Mouse (Mus musculus) hindbrain, embryonic 13.5 days (tissue): ENCODE measurements around the gene Ankrd33. TPM values are rescaled to one million over a fixed set of nuclear protein-coding genes. Genes with fewer than 3 reads are reported as not detected.

Experiments
- ATAC-seq: fragments of 200-750 bp; cut with Nextera tagmentation; 2 replicates; pipeline ENCODE4 v1.8.0; 2017; ENCODE audit warnings: moderate TSS enrichment; ENCODE audit not compliant: low FRiP score
- H3K27ac ChIP-seq: fragments of 300-500 bp; sonication (generic); 2 replicates; pipeline ENCODE4 v1.5.1; 2015; ENCODE audit warnings: inconsistent platforms, mild to moderate bottlenecking, moderate library complexity
- H3K27me3 ChIP-seq: fragments of 300-500 bp; sonication (generic); 2 replicates; pipeline ENCODE4 v1.6.1; 2015; ENCODE audit warnings: mild to moderate bottlenecking, inconsistent platforms
- H3K36me3 ChIP-seq: fragments of 300-500 bp; sonication (generic); 2 replicates; pipeline ENCODE4 v1.6.1; 2015; ENCODE audit warnings: mild to moderate bottlenecking, inconsistent platforms
- H3K4me1 ChIP-seq: fragments of 300-500 bp; sonication (generic); replicated peaks from 2 replicates; pipeline ENCODE4 v1.6.1; 2015; ENCODE audit warnings: inconsistent platforms
- H3K4me2 ChIP-seq: fragments of 300-500 bp; sonication (generic); 2 replicates; pipeline ENCODE4 v1.6.1; 2015; ENCODE audit warnings: inconsistent platforms, mild to moderate bottlenecking, moderate library complexity
- H3K4me3 ChIP-seq: fragments of 300-500 bp; sonication (generic); 2 replicates; pipeline ENCODE4 v1.5.1; 2015; ENCODE audit warnings: mild to moderate bottlenecking, inconsistent platforms
- H3K9ac ChIP-seq: fragments of 300-500 bp; sonication (generic); 2 replicates; pipeline ENCODE4 v1.6.1; 2015; ENCODE audit warnings: mild to moderate bottlenecking, inconsistent platforms
- H3K9me3 ChIP-seq: fragments of 300-500 bp; sonication (generic); 2 replicates; pipeline ENCODE4 v1.6.1; 2016; ENCODE audit warnings: inconsistent platforms
- WGBS: fragments of 180-500 bp; shearing (Covaris S2); methylation state at CpG from one replicate; pipeline ENCODE4 v1.1.7; 2015; 5-methylcytosine and 5-hydroxymethylcytosine counted together
- polyA plus RNA-seq: library from polyadenylated mRNA; unstranded; fragments of >200 nt; fragmentation: Nextera tagmentation; extraction: Ambion mirVana; gene quantifications from 2 replicates; pipeline ENCODE4 v1.2.1, GENCODE M21; 2015

Ankrd33 gene
- polyA plus RNA-seq, 1 experiment from 2014 or later = not detected

DNA sequence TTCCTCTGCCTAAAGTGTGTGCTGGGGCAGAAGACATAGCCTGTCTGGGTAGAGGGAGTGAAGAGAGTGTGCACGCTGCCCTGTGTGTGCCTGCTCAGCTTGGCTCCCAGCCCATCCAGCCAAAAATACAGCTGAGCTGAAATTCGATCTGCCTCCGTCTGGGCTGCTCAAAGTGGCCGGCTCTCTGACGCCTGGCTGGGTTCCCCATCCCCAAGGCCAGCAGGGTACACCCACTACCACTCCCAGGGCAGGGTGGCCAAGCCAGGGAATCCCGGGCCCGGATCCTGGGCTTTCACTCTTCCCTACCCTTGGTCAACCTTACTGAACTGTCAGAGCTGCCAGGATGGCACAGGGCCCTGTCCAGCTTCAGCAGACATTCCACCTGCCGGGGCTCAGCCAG lies 27.9 kb downstream of the Ankrd33 start:
- peaks cover 57% of the 10 kb centered on the region for H3K4me1 ChIP-seq
- ATAC-seq = no peak
- H3K36me3 ChIP-seq = no peaks in the 10 kb centered on the region
- H3K27ac ChIP-seq = no peak overlapping the region
- no peak overlapping the region for H3K9ac ChIP-seq
- H3K9me3 ChIP-seq = no peaks in the 10 kb centered on the region
- H3K4me3 ChIP-seq = no peak overlapping the region
- WGBS = 20% methylated on average over 8 of the region's 8 CpGs
- H3K4me2 ChIP-seq = no peak overlapping the region
- H3K27me3 ChIP-seq = 0 out of 2 replicates have a peak, but pooled peaks cover 18% of the 10 kb centered on the region

DNA sequence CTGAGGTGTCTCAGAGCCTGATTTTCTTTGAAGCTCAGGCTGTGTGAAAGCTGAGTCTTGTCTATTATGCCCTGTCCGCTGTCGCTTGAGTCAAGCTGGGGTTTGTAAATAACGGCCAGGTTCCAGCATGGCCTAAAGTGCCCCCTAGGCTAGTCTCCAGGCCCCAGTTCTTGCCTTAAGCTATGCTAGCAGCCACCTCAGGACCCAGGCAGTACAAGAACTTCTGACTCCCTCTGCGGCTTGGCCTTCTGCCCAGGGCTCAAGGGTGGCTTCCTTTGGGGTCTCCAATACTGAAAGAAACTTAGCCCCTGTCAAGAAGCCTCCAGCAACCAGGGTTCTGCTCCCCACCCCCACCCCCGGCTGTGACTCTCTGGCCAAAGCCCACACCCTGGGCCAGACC lies 28.6 kb downstream of the Ankrd33 start:
- Histone ChIP-seq H3K4me1 (peaks cover 55% of the 10 kb centered on the region), H3K27me3 (0 out of 2 replicates have a peak, but pooled peaks cover 18% of the 10 kb centered on the region), H3K9me3 (no peaks in the 10 kb centered on the region), H3K4me3 (no peak overlapping the region), H3K9ac (no peak overlapping the region), H3K36me3 (no peaks in the 10 kb centered on the region), H3K27ac (no peak overlapping the region), H3K4me2 (no peak overlapping the region)
- 91% methylated on average over 5 of the region's 5 CpGs for WGBS
- no peak for ATAC-seq

DNA sequence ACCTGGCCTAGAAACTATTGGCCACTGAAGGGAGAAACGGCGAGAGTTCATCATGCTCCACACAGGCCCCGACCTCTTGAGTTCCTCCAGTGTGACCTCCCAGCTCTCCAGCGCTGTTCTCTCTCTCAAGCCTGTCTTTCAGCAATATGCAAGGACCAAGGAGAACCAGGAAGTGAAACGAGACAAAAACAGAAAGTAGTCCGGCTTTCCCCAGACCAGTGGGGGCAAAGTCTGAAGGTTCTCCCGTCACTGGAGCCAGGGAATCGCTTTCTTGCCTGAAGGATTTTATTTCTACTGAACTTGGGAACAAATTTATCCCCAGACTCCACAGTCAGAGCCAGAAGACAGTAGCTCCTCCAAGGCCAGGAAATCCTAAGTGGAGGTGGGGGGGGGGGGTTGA lies 29.2 kb downstream of the Ankrd33 start:
- H3K9ac ChIP-seq = no peak overlapping the region
- no peaks in the 10 kb centered on the region for H3K36me3 ChIP-seq
- H3K9me3 ChIP-seq = no peaks in the 10 kb centered on the region
- WGBS = 87% methylated on average over 8 of the region's 8 CpGs
- ATAC-seq = no peak
- peaks cover 49% of the 10 kb centered on the region for H3K4me1 ChIP-seq
- H3K27me3 ChIP-seq = 0 out of 2 replicates have a peak, but pooled peaks cover 18% of the 10 kb centered on the region
- H3K4me3 ChIP-seq = no peak overlapping the region
- H3K27ac ChIP-seq = no peak overlapping the region
- H3K4me2 ChIP-seq = no peak overlapping the region

DNA sequence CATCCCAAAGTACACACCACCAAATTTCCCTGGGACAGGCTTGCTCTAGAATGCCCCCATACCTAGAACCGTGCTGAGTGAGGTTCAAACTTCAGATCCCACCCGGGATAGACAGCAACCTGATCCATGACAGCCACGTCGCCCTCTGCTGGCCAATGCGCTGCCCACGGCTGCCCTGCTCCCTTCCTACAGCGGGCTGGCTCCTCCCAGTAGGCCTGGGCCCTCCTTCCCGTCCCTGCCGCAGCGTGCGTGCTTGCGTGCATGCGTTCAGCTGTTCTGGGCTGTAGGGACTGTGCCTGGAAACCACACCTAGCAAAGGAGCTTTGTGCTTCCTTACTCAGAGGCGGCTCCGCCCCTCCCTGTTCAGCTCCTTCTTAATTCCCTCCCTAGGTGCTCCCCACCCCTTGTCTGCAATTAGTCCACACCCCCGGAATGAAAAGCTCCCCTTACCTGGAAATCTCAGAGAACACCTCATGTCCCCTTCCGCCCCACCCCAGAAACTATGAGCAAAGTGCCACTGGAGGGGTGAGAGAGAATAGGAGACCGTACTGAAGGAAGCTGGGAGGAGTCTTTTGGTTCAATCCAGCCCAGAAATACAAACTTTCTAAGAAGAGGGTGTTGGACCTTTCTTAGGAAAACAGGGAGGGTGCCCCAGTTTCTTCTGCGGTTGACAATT lies 30.0 kb downstream of the Ankrd33 start:
- peak overlapping the region; percentile 17; the same call in 1 of the 2 replicates for H3K4me3 ChIP-seq
- H3K27me3 ChIP-seq = 0 out of 2 replicates have a peak, but pooled peaks cover 18% of the 10 kb centered on the region
- H3K36me3 ChIP-seq = no peaks in the 10 kb centered on the region
- peak; percentile 90 for ATAC-seq
- H3K4me1 ChIP-seq = peaks cover 41% of the 10 kb centered on the region
- 10% methylated on average over 19 of the region's 19 CpGs for WGBS
- peak overlapping the region; percentile 16; the same call in 1 of the 2 replicates for H3K9ac ChIP-seq
- H3K9me3 ChIP-seq = no peaks in the 10 kb centered on the region
- H3K27ac ChIP-seq = 0 out of 2 replicates have a peak overlapping the region, but pooled peaks have one; percentile 44
- peak overlapping the region; percentile 40 for H3K4me2 ChIP-seq

DNA sequence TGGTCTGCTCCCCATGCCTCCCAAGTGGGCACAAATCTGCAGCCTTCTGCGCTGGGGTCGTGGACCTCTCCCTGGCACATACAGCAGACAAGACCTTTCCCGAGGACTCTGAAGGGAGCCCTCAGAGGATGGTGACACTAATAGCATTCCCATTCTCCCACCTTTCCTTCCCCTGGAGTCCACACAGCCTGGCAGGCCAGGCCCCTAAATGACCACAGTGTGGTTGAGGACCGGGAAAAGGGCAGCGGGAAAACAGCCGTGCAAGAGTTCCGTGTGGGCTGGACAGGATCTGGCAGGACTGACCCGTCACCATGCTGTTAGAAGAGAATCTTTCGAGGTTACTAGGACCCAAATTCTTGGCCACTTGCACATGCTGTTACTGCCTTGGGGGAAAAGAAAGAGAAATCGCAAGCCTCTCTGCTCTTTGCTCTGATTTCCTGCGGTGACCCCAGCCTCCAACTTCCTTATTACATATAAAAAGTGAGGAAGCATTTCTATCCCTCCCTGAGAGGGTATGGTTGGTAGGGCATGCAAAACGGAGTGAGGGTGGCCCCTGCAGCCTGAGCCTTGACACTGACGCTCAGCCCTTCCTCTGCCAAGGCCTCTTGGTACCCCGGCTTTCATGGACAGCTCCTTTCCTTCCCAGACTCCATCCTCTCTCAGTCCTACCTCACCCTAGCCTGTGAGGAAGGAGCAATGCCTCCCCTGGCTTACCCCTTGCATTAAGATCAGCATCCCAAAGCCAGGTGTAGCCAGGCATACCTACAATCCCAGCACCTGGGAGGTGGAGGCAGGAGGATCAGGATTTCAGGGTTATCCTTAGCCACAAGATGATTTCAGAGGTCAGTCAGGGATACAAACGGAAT lies 30.8 kb downstream of the Ankrd33 start:
- H3K4me3 ChIP-seq = no peak overlapping the region
- H3K36me3 ChIP-seq = no peaks in the 10 kb centered on the region
- no peak for ATAC-seq
- peaks cover 37% of the 10 kb centered on the region for H3K4me1 ChIP-seq
- 73% methylated on average over 15 of the region's 15 CpGs for WGBS
- H3K4me2 ChIP-seq = peak overlapping the region; percentile 40; the same call in 1 of the 2 replicates
- 0 out of 2 replicates have a peak, but pooled peaks cover 18% of the 10 kb centered on the region for H3K27me3 ChIP-seq
- H3K9ac ChIP-seq = peak overlapping the region; percentile 16; the same call in 1 of the 2 replicates
- H3K9me3 ChIP-seq = no peaks in the 10 kb centered on the region
- 0 out of 2 replicates have a peak overlapping the region, but pooled peaks have one; percentile 44 for H3K27ac ChIP-seq

DNA sequence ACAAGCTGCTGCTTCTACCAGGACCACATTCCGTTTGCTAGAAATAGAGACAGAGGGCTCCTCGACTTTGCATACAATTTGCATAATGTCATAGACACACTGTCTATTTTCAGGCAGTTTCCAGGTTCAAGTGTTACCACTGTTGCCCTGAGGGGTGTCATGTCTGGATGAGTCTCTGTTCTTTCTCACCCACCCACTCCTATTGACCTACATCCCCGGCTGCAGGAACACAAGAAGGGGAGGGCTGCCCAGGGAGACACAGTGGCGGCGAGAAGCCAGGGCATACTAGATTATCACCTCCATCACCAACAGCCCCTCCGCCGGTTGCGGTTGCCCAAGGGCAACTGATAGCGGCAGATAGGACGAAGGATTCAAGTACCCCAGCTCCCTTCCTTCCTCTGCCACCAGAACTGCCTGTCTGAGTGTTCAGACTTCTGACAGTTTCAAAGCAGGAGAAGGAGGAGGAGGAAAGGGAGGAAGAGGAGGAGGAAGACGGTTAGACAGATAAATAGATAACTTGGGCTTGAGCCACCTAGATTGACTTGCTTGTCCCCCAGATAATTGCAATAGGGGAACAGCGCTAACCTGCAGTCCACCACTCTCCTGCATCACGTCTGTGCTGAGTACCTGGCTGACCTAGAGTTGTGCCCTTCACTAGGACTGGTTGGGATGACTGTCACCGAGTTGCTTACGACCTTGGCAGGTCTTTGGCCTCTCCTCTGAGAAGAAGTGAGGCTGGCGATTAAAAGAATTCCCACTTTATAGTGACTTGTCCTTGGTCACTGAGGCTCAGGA lies 31.8 kb downstream of the Ankrd33 start:
- Histone ChIP-seq H3K27ac (no peak overlapping the region), H3K9me3 (no peaks in the 10 kb centered on the region)

DNA sequence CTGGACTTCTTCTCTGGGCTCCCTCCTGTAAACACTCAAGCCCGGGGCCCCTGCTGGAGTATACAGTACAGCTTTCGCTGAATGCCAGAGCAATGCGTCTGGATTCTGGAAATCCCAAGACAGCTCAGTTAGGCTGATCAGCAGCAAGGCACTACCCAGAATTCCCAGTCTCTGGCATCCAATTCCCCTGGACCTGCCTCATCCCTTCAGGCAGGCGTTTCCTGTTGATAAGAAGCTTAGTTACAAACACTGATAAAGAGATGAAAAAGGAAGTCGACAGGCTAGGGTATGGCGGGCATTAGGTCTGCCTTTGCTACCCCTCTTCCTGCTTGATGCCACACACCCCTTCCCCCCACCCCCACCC lies 32.3 kb downstream of the Ankrd33 start:
- Histone ChIP-seq H3K4me1 (peaks cover 33% of the 10 kb centered on the region), H3K27ac (no peak overlapping the region), H3K9me3 (no peaks in the 10 kb centered on the region), H3K4me2 (no peak overlapping the region), H3K9ac (no peak overlapping the region; the same call in 1 of the 2 replicates), H3K36me3 (no peaks in the 10 kb centered on the region), H3K4me3 (no peak overlapping the region), H3K27me3 (0 out of 2 replicates have a peak, but pooled peaks cover 14% of the 10 kb centered on the region)
- no peak for ATAC-seq
- WGBS = 61% methylated on average over 6 of the region's 6 CpGs

More for the DNA sequence above, 31.8 kb downstream of the Ankrd33 start:
- peaks cover 37% of the 10 kb centered on the region for H3K4me1 ChIP-seq
- no peak overlapping the region for H3K4me3 ChIP-seq
- no peaks in the 10 kb centered on the region for H3K36me3 ChIP-seq
- 0 out of 2 replicates have a peak, but pooled peaks cover 18% of the 10 kb centered on the region for H3K27me3 ChIP-seq
- no peak overlapping the region for H3K4me2 ChIP-seq
- peak overlapping the region; percentile 29; the same call in 1 of the 2 replicates for H3K9ac ChIP-seq
- ATAC-seq = no peak
- 76% methylated on average over 16 of the region's 16 CpGs for WGBS

DNA sequence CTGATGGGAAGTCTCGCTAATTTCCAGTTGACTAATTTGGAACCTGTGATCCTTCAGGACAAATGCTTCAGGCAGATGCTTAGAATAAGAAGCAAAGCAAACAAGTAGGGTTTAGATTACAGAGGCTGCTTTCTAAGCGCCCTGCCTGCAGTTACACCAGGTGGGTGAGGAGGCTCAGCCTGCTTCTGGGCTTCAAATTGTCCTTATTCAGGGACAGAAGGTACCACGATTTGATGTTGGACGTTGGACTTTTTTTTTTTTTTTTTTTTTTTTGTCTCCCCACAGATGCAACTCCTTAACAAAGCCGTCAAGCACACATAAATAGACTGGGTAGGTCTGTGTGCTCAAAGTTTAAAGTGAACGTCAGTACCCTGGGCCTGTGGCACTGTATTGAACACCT lies 33.0 kb downstream of the Ankrd33 start:
- Histone ChIP-seq H3K4me1 (peaks cover 26% of the 10 kb centered on the region), H3K9me3 (no peaks in the 10 kb centered on the region), H3K27ac (no peak overlapping the region), H3K4me2 (no peak overlapping the region), H3K27me3 (0 out of 2 replicates have a peak, but pooled peaks cover 10% of the 10 kb centered on the region), H3K4me3 (no peak overlapping the region), H3K9ac (no peak overlapping the region), H3K36me3 (no peaks in the 10 kb centered on the region)
- WGBS = 81% methylated on average over 6 of the region's 6 CpGs
- ATAC-seq = no peak

DNA sequence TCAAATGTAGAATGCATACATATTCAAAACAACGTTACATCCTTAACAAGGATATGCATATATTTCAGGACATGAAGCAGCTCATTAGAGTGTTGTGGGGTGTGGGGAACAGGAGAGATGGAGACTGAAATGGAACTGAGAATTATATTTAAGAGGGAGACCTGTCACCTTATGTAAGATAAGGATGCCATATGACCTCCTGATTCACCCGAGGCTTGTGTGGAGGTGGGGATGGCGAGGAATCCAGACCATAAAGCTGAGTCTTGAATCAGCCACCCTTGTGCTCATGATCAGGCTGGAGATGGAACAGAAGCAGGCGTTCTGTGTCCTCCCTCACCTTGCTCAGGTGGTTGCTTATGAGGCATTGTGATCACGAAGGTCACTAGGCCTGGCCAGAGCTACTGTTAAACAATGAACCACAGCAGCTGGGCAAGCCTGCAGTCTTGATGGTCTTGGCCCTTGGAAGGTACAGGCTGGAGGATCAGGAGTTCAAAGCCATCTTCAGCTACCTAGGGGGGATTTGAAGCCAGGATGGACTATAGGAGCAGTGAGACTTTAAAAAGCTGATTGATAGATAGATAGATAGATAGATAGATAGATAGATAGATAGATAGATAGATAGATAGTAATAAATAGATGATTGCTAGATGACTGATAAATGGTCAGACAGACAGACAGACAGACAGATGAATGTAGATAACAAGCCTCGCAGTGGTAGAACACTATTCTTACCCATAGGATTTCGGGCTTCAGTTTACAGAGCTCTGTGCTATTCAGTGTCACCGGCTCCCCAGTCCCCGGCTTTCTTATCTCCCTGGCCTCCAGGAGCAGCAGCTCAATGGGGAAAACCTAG lies 36.1 kb downstream of the Ankrd33 start:
- H3K4me3 ChIP-seq = no peak overlapping the region
- H3K9me3 ChIP-seq = peaks cover 4% of the 10 kb centered on the region; the same call in 1 of the 2 replicates
- H3K4me1 ChIP-seq = peaks cover 10% of the 10 kb centered on the region
- ATAC-seq = no peak
- WGBS = 79% methylated on average over 9 of the region's 9 CpGs
- 0 out of 2 replicates have a peak overlapping the region, but pooled peaks have one; percentile 9 for H3K9ac ChIP-seq
- H3K27me3 ChIP-seq = 0 out of 2 replicates have a peak, but pooled peaks cover 2% of the 10 kb centered on the region
- H3K4me2 ChIP-seq = no peak overlapping the region
- no peaks in the 10 kb centered on the region for H3K36me3 ChIP-seq
- no peak overlapping the region for H3K27ac ChIP-seq

DNA sequence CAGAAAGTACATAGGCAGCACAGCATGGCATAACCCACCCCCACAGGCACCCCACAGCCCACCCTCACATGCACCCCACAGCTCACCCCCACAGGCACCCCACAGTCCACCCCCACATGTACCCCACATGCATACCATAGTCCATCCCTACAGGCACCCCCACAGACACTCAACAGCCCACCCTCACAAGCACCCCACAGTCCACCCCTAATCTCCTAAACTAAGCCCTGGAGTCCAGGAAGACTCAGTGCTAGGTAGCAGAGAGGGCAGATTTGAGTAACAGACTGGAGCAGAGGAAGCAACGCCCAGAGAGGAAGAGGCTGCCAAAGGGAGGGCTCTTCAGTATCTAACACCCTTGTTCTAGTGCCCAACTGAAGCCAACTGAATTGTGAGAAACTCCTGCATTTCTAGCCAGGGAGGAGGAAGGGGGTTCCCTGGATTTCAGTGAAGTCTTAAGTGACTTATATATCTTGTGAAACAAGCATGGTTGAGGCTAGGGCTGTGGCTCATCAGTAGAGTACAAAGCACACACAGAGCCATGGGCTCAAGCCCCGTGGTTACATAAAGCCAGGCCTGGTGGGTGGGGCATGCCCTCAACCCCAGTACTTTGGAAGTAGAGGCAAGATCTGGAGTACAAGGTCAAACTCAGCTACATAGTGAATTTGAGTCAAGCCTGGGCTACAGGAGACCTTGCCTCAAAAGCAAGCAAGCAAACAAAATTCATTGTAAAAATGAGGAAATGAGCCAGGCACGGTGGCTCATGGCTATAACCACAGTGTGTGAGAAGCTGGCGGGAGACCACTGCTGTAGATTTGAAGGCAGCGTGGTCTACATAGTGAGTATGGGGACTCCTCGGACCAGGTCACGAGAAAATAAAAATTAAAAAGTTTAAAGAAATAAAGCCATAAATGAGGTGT lies 39.4 kb downstream of the Ankrd33 start:
- Histone ChIP-seq H3K4me3 (no peak overlapping the region), H3K9me3 (peaks cover 9% of the 10 kb centered on the region; the same call in 1 of the 2 replicates), H3K27ac (no peak overlapping the region), H3K4me1 (peaks cover 4% of the 10 kb centered on the region; the same call in 1 of the 2 replicates), H3K4me2 (no peak overlapping the region), H3K36me3 (no peaks in the 10 kb centered on the region), H3K27me3 (no peaks in the 10 kb centered on the region), H3K9ac (no peak overlapping the region)
- ATAC-seq = no peak
- 88% methylated on average over 7 of the region's 7 CpGs for WGBS
